ENCODE assay signal across 10 mouse cellular contexts in genomic region chr3:32494387-32495087, GRCm38 (mm10). TPM values are rescaled to one million over a fixed set of nuclear protein-coding genes. Genes with fewer than 3 reads are reported as not detected.
DNase-seq lines count a peak whose midpoint lies in the region; TF ChIP-seq lines count a peak whose summit lies in the region.
"Had no signal": no experiment of that assay in that cellular context is flagged by ENCODE, and none has a peak within 500 bp of the region (broad histone marks: within the 10 kb centered on the region; RNA-seq: fewer than 3 reads in every experiment).

No protein-coding gene starts in this region.

- TF ChIP-seq POLR2A in kidney, adult 2 months (IDR thresholded peaks at IDR 0.05; ENCODE audit: low read depth, low read length) = no peak

- TF ChIP-seq CTCF in kidney, adult 2 months (conservative IDR thresholded peaks at IDR 0.05; ENCODE audit: insufficient read depth, insufficient read length, low read depth, low read length) = peak; percentile 28; the same call in 1 of the 2 replicates

- no peaks in the 10 kb centered on the region for H3K27me3 ChIP-seq in kidney, adult 2 months (replicated peaks; ENCODE audit: control insufficient read depth, insufficient read depth, low read length)
- H3K27me3 ChIP-seq: kidney, embryonic 15.5 days had no signal

- peaks cover 15% of the 10 kb centered on the region for H3K4me1 ChIP-seq in kidney, adult 2 months (ENCODE audit: control insufficient read depth, insufficient read depth, low read length)
- H3K4me1 ChIP-seq: kidney, embryonic 15.5 days had no signal

- 74% methylated on average over 8 of the region's 8 CpGs for WGBS in kidney, adult 2 months

- DNase-seq in kidney, adult 2 months = no peak
- no peak for DNase-seq in kidney, adult 11 months
- DNase-seq in 416B (ENCODE audit: low read depth) = peak; percentile 72
- DNase-seq in B cell, adult 2 months = peak; percentile 68 to 69
- DNase-seq in induced T-regulatory cell, adult 2 months (ENCODE audit: low read depth) = peak; percentile 38
- no peak for DNase-seq in cerebellum, postnatal 25 days
- DNase-seq in frontal cortex, postnatal 14 days (ENCODE audit: low spot score in 2 of 2) = no peak

- peak overlapping the region; percentile 32; the same call in 1 of the 2 replicates for H3K27ac ChIP-seq in kidney, adult 2 months (ENCODE audit: insufficient read depth, low read depth, low read length)
- H3K27ac ChIP-seq: embryonic facial prominence, embryonic 12.5 days; kidney, embryonic 15.5 days had no signal

- H3K36me3 ChIP-seq in kidney, adult 2 months (ENCODE audit: control insufficient read depth, insufficient read depth, low read length) = no peaks in the 10 kb centered on the region
- H3K36me3 ChIP-seq: embryonic facial prominence, embryonic 12.5 days; kidney, embryonic 15.5 days had no signal

- H3K4me3 ChIP-seq in kidney, adult 2 months (ENCODE audit: insufficient read depth, low read depth, low read length) = no peak overlapping the region
- H3K4me3 ChIP-seq: embryonic facial prominence, embryonic 12.5 days; kidney, embryonic 15.5 days had no signal

RNA-seq across cellular contexts. Expression of gene Kcnmb3, which starts 2.5 kb away (rescaled TPM):
- polyA plus RNA-seq in kidney, adult 2 months (2012; rRNA removed) = 0.05 TPM in 1 of 2 replicates, not detected in the other
- polyA plus RNA-seq: heart, embryonic 14.5 days; kidney, embryonic 15.5 days had no signal

RNA-seq across cellular contexts. Expression of gene Zfp639, which starts 15.5 kb away (rescaled TPM):
- 19.6 and 20.2 TPM in 2 replicates for polyA plus RNA-seq in kidney, adult 2 months (2012; rRNA removed)

RNA-seq across cellular contexts. Expression of gene Mfn1, which starts 34.7 kb away (rescaled TPM):
- polyA plus RNA-seq in kidney, adult 2 months (2012; rRNA removed) = 19.9 and 26.4 TPM in 2 replicates

Comparison
In these comparisons a context has a peak if more than half of its experiments do, and no peak if none do; other contexts are left out.
1. DNase-seq: peak in 416B (single experiment), B cell, adult 2 months (2 of 2) and induced T-regulatory cell, adult 2 months (single experiment); none in kidney, adult 2 months (single experiment), kidney, adult 11 months (single experiment), cerebellum, postnatal 25 days (0 of 2) and frontal cortex, postnatal 14 days (0 of 2).